Mouse (Mus musculus): ENCODE data around the gene H2-Q7.
"Not testable (repeated sequence)": the region's sequence is repeated elsewhere in the genome, so short reads cannot be mapped to it uniquely, and the experiment has no call there.

DNA sequence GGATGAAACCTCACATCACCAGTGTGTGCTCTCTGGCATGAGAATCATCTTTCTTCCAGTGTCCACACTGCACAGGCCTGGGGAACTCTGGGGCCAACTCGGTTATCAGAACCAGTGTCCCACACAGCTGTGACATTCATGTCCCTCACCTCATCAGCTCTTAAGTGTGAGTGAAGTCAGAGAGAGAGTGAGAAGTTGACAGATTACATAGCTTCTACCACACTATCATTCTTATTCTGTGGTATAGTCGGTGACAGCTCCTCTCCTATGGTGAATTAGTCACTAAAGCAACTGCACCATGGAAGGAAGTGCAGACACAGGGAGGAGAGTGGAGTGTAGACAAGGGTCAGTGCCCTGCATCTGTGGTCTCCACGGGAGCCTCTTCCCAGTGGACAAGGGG is 30.0 kb downstream of the H2-Q7 start:
- TF ChIP-seq CTCF, EP300 (IDR thresholded peaks at IDR 0.05): not testable (repeated sequence)
